Mouse (Mus musculus) telencephalon, adult 2 months (tissue): ENCODE measurements around the gene Hdac4.

Experiments
- DNase-seq: peaks from one replicate; pipeline ENCODE4 v3.0.0-alpha.2; 2011; ENCODE audit warnings: low read depth, low spot score

Gene Hdac4

GRCm38 (mm10) chr1:91922235-91923152 lies 273.0 kb downstream of the Hdac4 start:
- no peak for DNase-seq

GRCm38 (mm10) chr1:91921702-91922101 lies 273.8 kb downstream of the Hdac4 start:
- DNase-seq = no peak

GRCm38 (mm10) chr1:91921279-91921678 lies 274.2 kb downstream of the Hdac4 start:
- DNase-seq = no peak

GRCm38 (mm10) chr1:91920038-91920589 lies 275.4 kb downstream of the Hdac4 start:
- peak; percentile 80 for DNase-seq

- DNase-seq = no peak
These were observed 277.2 kb downstream of the Hdac4 start for GRCm38 (mm10) chr1:91918257-91918800.

- DNase-seq = no peak
These were observed 277.9 kb downstream of the Hdac4 start for GRCm38 (mm10) chr1:91917596-91917995.

- no peak for DNase-seq
These were observed 279.5 kb downstream of the Hdac4 start for GRCm38 (mm10) chr1:91915961-91916360.

- DNase-seq = no peak
These were observed 280.9 kb downstream of the Hdac4 start for GRCm38 (mm10) chr1:91914648-91915047.

- no peak for DNase-seq
These were observed 281.6 kb downstream of the Hdac4 start for GRCm38 (mm10) chr1:91913850-91914249.

GRCm38 (mm10) chr1:91912227-91913119 lies 283.0 kb downstream of the Hdac4 start:
- no peak for DNase-seq

GRCm38 (mm10) chr1:91905268-91905667 lies 290.2 kb downstream of the Hdac4 start:
- no peak for DNase-seq

GRCm38 (mm10) chr1:91903241-91903981 lies 292.1 kb downstream of the Hdac4 start:
- DNase-seq = no peak

- DNase-seq = no peak
These were observed 298.4 kb downstream of the Hdac4 start for GRCm38 (mm10) chr1:91897078-91897477.

GRCm38 (mm10) chr1:91894286-91894685 lies 301.2 kb downstream of the Hdac4 start:
- no peak for DNase-seq

GRCm38 (mm10) chr1:91893598-91893997 lies 301.9 kb downstream of the Hdac4 start:
- DNase-seq = no peak

GRCm38 (mm10) chr1:91883115-91883514 lies 312.4 kb downstream of the Hdac4 start:
- DNase-seq = no peak

GRCm38 (mm10) chr1:91880899-91881298 lies 314.6 kb downstream of the Hdac4 start:
- peak; percentile 62 for DNase-seq

GRCm38 (mm10) chr1:91880156-91880555 lies 315.3 kb downstream of the Hdac4 start:
- peak; percentile 90 for DNase-seq
